Mouse (Mus musculus): Measurements from ENCODE around the gene Gm15517. TPM values are rescaled to one million over a fixed set of nuclear protein-coding genes. Genes with fewer than 3 reads are reported as not detected.
"Not testable (repeated sequence)": the region's sequence is repeated elsewhere in the genome, so short reads cannot be mapped to it uniquely, and the experiment has no call there.

The Gm15517 gene
- total RNA-seq, 2 experiments from 2014 or later: not detected

DNA sequence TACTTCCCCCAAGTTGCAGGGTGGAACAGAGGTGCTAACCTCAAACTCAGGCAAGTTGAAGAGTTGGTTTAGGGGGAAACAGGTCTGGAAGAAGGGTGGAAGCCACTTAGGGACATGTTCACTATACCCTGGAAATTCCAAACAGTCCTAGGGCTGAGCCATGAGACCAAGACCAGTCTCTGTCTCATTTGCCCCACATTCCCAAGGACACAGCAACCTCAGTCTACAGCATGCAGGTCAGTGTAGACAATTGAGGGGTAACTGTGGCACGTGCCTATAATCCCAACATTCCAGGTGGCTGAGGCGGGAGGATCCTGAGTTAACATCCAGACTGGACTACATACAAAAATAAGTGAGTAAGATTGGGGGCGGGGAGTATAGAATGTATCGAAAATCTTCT, 12.0 kb upstream of the Gm15517 start:
- DNase-seq (ENCODE audit: low spot score in 2 of 2): no peak

DNA sequence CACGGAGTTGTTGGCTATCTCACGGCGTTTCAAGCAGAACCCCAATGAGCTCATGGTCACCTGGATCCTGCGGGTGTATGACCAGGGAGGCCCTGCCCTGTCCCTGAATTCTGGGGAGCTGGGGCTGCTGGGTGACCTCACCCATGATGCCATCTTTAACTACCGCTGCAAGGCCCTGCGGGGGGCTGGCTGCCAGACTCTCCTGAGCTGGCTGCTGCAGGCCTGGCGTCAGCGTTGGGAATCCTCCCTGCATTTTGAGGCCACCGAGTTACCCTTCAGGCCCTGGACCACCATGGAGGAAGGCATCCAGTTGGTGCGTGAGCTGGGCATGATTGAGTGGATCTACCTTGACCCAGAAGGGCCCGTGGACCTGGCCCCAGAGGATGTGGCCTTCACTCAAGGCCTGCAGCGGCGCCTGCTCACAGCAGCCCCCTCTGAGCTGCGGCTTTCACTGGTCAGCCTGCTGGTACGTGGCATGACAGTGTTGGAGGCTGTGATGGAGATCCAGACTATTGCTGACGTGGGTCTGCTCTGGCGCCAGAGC, 10.4 kb upstream of the Gm15517 start:
- not testable (repeated sequence) for DNase-seq (ENCODE audit: low spot score in 2 of 2); H3K4me3 ChIP-seq; H3K27ac ChIP-seq

More for the DNA sequence above, 12.0 kb upstream of the Gm15517 start:
- Histone ChIP-seq H3K4me3 (no peak overlapping the region), H3K27ac (no peak overlapping the region)
- no peak for TF ChIP-seq CTCF (conservative IDR thresholded peaks at IDR 0.05)

DNA sequence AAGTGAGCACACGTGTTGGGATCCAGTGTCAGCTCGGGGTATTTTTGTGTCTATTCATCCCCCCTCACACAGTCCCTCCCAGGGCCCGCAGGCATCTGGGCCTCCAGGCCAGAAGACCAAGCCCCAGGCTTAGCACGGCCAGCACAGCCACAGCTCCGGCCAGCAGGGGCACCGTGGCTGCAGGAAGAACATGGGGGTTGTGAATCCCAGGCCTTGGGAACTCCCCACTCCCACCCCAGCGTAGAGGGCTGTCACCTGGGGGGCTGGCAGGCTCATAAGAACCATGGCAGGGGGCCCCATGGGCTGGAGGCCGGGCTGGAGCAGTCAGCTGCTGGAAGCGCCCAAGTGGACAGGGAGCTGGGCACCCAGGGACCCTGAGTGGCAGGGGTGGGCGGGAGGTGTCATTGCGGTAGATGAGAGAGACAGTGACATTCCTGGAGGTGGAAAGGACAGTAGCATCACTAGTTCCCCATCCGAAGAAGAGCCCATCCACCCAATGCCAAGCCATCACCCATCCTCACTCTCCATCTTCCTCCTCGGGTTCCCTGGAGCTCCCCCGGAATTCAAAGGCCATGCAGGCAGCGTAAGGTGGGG, 8.1 kb upstream of the Gm15517 start:
- H3K4me3 ChIP-seq: no peak overlapping the region
- TF ChIP-seq CTCF (conservative IDR thresholded peaks at IDR 0.05): no peak
- no peak for DNase-seq (ENCODE audit: low spot score in 2 of 2)
- H3K27ac ChIP-seq: no peak overlapping the region

DNA sequence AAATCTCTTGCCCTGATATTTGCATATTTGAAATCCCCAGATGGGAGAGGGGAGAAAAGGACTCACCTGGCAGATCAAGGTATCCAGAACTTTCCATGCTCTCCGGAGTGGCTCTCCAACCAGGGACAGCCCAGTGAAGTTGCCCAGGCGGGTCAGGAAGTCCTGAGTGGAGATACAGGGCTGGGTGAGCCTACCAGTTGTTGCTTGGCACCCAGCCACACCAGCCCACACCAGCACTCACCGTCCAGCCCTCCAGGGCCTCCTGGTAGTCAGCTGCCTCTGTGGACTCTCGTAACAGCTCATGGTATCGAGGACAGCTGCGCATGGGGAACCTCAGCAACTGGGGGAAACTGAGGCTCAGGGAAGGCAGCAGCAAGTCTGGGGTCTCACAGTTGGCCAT, 6.3 kb upstream of the Gm15517 start:
- Histone ChIP-seq H3K27ac (no peak overlapping the region), H3K4me3 (no peak overlapping the region)
- DNase-seq (ENCODE audit: low spot score in 2 of 2): no peak
- TF ChIP-seq CTCF (conservative IDR thresholded peaks at IDR 0.05): no peak

DNA sequence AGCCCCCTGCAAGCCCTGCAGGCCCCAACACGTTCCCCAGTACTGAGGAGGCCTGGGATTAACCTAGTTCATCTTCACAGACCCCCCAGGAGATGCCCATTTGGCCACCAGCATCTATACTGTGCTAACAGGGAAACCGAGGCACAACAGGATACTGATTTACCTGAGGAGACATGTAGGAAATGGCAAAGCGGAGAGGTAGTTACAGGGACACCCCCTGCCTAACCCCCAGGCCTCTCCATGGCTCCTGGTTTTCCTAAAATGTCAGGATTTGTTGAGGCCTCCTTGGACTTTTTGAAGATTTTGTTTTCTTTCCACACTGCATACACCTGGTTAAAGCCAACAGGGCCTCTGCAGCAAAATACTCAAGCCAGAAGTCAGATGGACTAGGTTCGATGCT, 4.0 kb upstream of the Gm15517 start, which contains the start of gene Acp4:
Gene Acp4, minus strand, starts transcription at position 101 of the 400 bp plus-strand sequence.
- H3K4me3 ChIP-seq: no peak within 1 kb of the TSS
- H3K27ac ChIP-seq: no peak within 1 kb of the TSS
- TF ChIP-seq CTCF (conservative IDR thresholded peaks at IDR 0.05): no peak
- DNase-seq (ENCODE audit: low spot score in 2 of 2): no peak

DNA sequence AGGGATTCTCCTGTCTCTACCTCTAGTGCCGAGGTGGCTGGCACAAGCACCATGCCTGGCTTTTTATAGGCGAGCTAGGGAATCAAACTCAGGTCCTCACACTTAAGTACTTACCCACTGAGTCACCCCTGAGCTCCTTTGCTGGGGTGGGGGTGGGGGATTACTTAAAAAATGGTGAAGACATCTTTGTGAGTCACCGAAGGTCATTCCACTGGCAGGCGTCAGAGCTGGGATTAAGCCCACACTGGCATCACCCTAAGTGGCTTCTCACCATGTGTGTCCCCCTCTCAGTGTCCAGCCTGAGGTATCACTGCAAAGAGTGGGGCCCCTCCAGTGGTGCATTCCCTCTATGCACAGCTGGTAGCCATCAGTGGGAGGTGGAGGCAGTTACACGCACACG, 837 bp upstream of the Gm15517 start:
- Histone ChIP-seq H3K4me3 (no peak overlapping the region), H3K27ac (no peak overlapping the region)
- DNase-seq (ENCODE audit: low spot score in 2 of 2): no peak
- no peak for TF ChIP-seq CTCF (conservative IDR thresholded peaks at IDR 0.05)

DNA sequence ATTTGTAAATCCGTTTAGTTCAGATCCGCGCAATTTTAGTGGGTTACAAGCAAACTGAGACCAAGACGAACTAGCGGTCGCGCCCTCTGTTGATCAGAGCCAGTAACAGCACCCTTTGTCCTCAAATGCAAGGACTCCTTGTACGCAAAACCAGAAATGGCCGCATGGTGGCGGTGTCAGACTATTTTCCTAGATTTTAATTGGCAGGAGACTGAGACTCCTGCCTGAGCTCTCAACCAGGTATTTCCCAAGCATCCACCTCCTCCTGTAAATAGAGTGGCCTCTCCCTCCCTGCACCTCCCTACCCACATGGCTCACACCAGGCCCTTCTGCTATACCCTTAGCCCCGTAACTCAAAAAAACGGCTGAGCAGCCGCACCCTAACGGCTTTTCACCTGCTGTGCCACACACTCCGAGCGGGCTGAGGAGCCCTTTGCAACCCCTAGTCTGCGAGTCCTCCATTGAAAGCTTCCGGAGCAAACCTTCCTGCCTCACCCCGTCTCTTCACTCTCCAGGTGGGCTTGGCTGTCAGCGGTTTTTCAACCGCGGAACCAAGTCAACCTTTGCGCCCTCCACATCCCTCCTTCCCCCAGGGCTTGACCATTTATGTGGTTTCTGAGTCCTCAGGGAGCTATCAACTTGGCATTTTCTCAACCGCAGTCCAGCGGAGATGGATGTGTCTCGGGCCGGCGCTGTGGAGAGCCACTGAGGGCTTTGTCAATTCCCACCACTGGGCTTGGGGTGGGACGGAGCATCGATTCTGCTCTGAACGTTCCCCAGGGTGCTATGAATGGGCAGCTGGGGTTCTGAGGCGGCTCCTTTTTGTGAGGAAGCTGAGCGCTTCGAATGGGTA, 1.8 kb downstream of the Gm15517 start:
- no peak overlapping the region for H3K27ac ChIP-seq
- peak; percentile 94 to 99 for DNase-seq (ENCODE audit: low spot score in 2 of 2)

DNA sequence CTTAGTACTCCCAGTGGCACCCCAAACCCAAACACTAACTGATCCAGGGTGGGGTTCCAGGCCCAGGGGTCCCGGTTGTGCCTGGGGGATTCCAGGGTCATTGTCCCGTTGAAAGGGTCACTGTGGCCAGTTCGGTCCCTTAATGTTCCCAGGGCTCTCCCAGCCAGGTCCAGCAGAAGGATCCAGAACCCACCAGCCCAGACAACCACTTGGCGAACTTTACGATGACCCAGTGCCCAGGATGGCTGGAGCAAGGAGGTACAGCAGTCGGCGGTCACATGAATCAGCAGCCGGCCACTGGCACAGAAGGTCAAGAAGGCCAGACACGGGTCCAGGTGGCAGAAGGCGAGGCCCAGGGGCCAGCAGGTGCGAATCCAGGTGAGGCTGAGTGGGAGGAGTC, 6.9 kb downstream of the Gm15517 start:
- H3K27ac ChIP-seq: no peak overlapping the region
- DNase-seq (ENCODE audit: low spot score in 2 of 2): no peak
- no peak for TF ChIP-seq CTCF (conservative IDR thresholded peaks at IDR 0.05)
- H3K4me3 ChIP-seq: no peak overlapping the region

More for the DNA sequence above, 1.8 kb downstream of the Gm15517 start:
- peak overlapping the region; percentile 51 for H3K4me3 ChIP-seq
- peak; percentile 94 for TF ChIP-seq CTCF (conservative IDR thresholded peaks at IDR 0.05)

DNA sequence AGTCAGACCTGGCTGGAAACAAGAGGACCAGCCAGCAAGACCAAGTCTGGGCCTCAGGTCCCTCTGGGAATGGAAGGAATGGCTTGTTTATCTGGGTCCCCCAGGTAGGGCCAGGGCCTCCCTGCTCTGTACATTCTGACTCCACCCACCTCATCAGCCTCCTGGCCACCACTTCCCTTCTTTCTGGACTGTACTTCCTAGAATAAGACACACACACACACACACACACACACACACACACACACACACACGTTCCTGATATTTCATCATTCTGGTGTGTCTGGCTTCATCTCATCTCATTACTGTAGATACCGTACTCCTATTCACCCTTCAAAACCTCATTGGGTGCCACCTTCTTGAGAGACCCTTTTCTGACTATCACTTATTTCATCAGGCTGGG, 8.2 kb downstream of the Gm15517 start:
- no peak for TF ChIP-seq CTCF (conservative IDR thresholded peaks at IDR 0.05)
- H3K27ac ChIP-seq: no peak overlapping the region
- no peak overlapping the region for H3K4me3 ChIP-seq
- DNase-seq (ENCODE audit: low spot score in 2 of 2): no peak

DNA sequence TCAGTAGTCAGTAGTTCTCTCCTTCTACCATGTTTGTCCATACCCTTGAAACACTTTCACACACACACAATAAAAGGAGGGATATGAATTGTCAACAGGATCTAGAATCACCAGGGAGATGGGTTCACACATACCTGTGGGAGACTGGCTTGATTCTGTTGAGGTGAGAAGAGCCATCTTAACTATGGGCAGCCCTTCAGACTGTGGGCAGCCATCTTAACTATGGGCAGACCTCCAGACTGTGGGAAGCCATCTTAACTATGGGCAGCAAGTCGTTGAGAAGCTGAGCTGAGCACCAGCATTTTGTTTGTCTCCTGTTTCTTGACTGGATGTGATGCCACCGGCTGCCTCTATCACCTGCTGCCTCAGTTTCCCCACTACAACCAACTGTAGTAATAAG, 10.1 kb downstream of the Gm15517 start:
- Histone ChIP-seq H3K27ac (no peak overlapping the region), H3K4me3 (no peak overlapping the region)
- TF ChIP-seq CTCF (conservative IDR thresholded peaks at IDR 0.05): no peak
- DNase-seq (ENCODE audit: low spot score in 2 of 2): no peak

DNA sequence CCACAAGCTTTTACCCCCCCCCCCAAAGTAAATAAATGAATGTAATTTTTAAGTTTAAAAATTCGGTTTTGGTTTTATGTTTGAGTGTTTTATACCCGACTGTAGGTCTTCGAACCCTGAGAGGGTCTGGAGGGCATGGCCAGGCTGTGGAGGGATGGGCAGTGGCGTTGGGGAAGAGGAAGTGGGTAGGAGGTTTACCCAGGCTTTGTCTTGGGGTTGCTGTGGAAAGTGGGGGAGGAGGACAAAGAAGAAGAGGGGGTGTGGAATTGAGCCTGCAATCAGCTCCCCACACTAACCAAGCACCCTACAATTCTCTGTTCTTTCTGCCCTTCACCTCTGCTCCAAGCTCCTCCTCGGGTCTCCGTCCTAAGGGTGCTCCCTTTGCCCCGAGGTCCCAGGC, 11.3 kb downstream of the Gm15517 start:
- TF ChIP-seq CTCF (conservative IDR thresholded peaks at IDR 0.05): no peak

DNA sequence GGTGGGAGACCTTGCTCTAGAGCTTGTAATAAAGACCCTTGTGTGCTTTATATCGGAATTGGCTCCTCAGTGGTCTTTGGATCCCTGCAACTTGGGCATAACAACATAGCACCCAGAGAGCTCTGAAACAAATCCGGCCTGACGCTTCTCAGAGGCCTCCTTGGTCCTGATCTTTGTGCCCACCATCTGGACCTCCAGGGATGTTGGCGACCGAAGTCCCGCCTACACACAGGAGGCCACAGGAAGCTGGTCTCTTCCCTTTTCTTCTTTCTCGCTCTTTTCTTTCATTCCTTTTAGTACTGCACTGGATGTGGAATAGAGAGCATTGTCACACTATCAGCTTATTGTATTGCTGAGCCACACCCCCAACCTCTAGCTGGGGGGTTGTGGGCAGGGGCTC, 12.2 kb downstream of the Gm15517 start:
- no peak overlapping the region for H3K27ac ChIP-seq
- no peak for DNase-seq (ENCODE audit: low spot score in 2 of 2)

More for the DNA sequence above, 11.3 kb downstream of the Gm15517 start:
- Histone ChIP-seq H3K4me3 (no peak overlapping the region), H3K27ac (no peak overlapping the region)
- DNase-seq (ENCODE audit: low spot score in 2 of 2): no peak

DNA sequence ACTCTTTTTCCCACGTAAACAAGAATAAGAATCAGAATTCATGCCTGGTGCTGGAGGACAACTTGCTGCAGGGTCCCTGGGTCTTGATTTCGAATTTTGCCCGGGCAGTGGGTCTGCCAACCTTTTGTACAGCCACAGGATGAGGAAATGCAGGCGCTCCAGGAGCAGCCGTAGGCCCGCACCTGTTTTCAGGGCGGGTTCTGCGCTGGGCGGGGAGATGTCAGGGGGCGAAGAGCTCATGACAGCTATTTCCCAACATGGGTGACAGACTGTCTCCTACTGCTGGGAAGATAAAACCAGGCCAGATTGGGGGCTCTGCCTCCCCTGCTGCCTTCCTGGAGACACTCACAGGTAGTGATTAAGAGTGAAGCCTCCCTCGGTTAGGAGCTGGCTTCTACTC, 12.8 kb downstream of the Gm15517 start:
- TF ChIP-seq CTCF (conservative IDR thresholded peaks at IDR 0.05): no peak
- Histone ChIP-seq H3K4me3 (no peak overlapping the region), H3K27ac (no peak overlapping the region)
- no peak for DNase-seq (ENCODE audit: low spot score in 2 of 2)

More for the DNA sequence above, 12.2 kb downstream of the Gm15517 start:
- no peak for TF ChIP-seq CTCF (conservative IDR thresholded peaks at IDR 0.05)
- H3K4me3 ChIP-seq: no peak overlapping the region
